Mouse (Mus musculus): ENCODE results near the gene P4htm.

DNA sequence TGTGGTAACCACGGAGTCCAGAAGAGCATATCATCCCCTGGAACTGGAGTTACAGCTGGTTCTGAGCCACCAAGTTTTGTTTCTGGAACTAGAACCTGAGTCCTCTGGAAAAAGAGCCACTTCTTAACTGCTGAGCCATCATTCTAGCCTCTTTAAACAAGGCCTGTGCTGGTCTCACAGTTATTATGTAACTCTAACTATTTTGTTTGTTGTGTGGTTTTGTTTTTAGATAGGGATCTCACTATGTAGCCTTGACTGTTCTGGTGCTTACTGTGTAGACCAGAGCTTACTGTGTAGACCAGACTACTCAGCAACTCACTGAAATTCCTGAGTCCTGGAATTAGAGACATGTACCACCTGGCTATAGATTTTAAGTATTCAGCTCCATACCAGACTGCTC lies 50.6 kb downstream of the P4htm start:
- TF ChIP-seq CTCF (conservative IDR thresholded peaks at IDR 0.05 in 1 of 2, IDR thresholded peaks at IDR 0.05 in 1 of 2; ENCODE audit: low read depth in 2 of 2, low read length in 2 of 2) (no peak), POLR2A (IDR thresholded peaks at IDR 0.05; ENCODE audit: low read depth, low read length) (no peak), ZNF384 (IDR thresholded peaks at IDR 0.05; ENCODE audit: low read depth, low read length) (no peak), UBTF (IDR thresholded peaks at IDR 0.05; ENCODE audit: low read depth, low read length) (no peak), RCOR1 (conservative IDR thresholded peaks at IDR 0.05; ENCODE audit: low read depth, low read length) (no peak), EP300 (IDR thresholded peaks at IDR 0.05; ENCODE audit: low read length) (no peak), HCFC1 (IDR thresholded peaks at IDR 0.05; ENCODE audit: low read depth, low read length) (no peak)
